Mouse (Mus musculus) heart, embryonic 14.5 days (tissue): ENCODE results near the gene Med10. TPM values are rescaled to one million over a fixed set of nuclear protein-coding genes. Genes with fewer than 3 reads are reported as not detected.

ENCODE experiments used
- ATAC-seq: fragments of 200-750 bp; cut with Nextera tagmentation; 2 replicates; pipeline ENCODE4 v1.8.0; 2017; ENCODE audit warnings: low read depth, moderate TSS enrichment; ENCODE audit not compliant: insufficient number of reproducible peaks, insufficient read depth, low FRiP score
- H3K27ac ChIP-seq, 2 experiments: fragments of 200-500 bp in 1 of 2; fragments of 300-500 bp in 1 of 2; sonication (generic) in 1 of 2; replicated peaks in 1 of 2; 2 replicates each; pipeline ENCODE4 v1.5.1; 2012 to 2014; ENCODE audit warnings: low read depth in 2 of 2, low read length in 2 of 2, control low read depth in 1 of 2, mild to moderate bottlenecking in 1 of 2, mixed read lengths in 1 of 2; ENCODE audit not compliant: control insufficient read depth in 1 of 2, insufficient read depth in 1 of 2
- H3K27me3 ChIP-seq: fragments of 300-500 bp; sonication (generic); 2 replicates; pipeline ENCODE4 v1.6.1; 2014; ENCODE audit warnings: mild to moderate bottlenecking, low read length, control low read depth; ENCODE audit not compliant: control insufficient read depth, insufficient read depth
- H3K36me3 ChIP-seq: fragments of 300-500 bp; sonication (generic); 2 replicates; pipeline ENCODE4 v1.6.1; 2014; ENCODE audit warnings: mild to moderate bottlenecking, control low read depth, low read length, mixed read lengths; ENCODE audit not compliant: control insufficient read depth, insufficient read depth
- H3K4me1 ChIP-seq, 2 experiments: fragments of 200-500 bp in 1 of 2; fragments of 300-500 bp in 1 of 2; sonication (generic) in 1 of 2; 2 replicates each; pipeline ENCODE4 v1.6.1; 2012 to 2014; ENCODE audit warnings: low read length in 2 of 2, control low read depth in 1 of 2, mixed read lengths in 1 of 2; ENCODE audit not compliant: control insufficient read depth in 2 of 2, insufficient read depth in 2 of 2
- H3K4me2 ChIP-seq: fragments of 300-500 bp; sonication (generic); 2 replicates; pipeline ENCODE4 v1.6.1; 2014; ENCODE audit warnings: mild to moderate bottlenecking, low read length
- H3K4me3 ChIP-seq, 2 experiments: fragments of 200-500 bp in 1 of 2; fragments of 300-500 bp in 1 of 2; sonication (generic) in 1 of 2; 2 replicates each; pipeline ENCODE4 v1.5.1; 2012 to 2014; ENCODE audit warnings: low read length in 2 of 2, mild to moderate bottlenecking in 2 of 2, control low read depth in 1 of 2, low read depth in 1 of 2, moderate library complexity in 1 of 2; ENCODE audit not compliant: control insufficient read depth in 1 of 2, insufficient read depth in 1 of 2
- H3K9ac ChIP-seq: fragments of 300-500 bp; sonication (generic); 2 replicates; pipeline ENCODE4 v1.6.1; 2014; ENCODE audit warnings: mild to moderate bottlenecking, low read length
- H3K9me3 ChIP-seq: fragments of 300-500 bp; sonication (generic); 2 replicates; pipeline ENCODE4 v1.6.1; 2016; ENCODE audit warnings: low read length, control low read depth; ENCODE audit not compliant: control insufficient read depth
- WGBS: fragments of 180-500 bp; shearing (Covaris S2); extraction: QIAGEN DNeasy Blood & Tissue Kit; methylation state at CpG from one replicate; pipeline ENCODE4 v1.1.7; 2014; 5-methylcytosine and 5-hydroxymethylcytosine counted together
- polyA plus RNA-seq: library from polyadenylated mRNA; unstranded; fragments of >200 nt; fragmentation: Nextera tagmentation; extraction: Ambion mirVana; gene quantifications from 2 replicates; pipeline ENCODE4 v1.2.1, GENCODE M21; 2014

The Med10 gene
- polyA plus RNA-seq, 1 experiment from 2014 or later: 104 TPM

- H3K4me2 ChIP-seq: no peak overlapping the region
- no peaks in the 10 kb centered on the region for H3K27me3 ChIP-seq
- ATAC-seq: no peak
- H3K4me3 ChIP-seq: no peak overlapping the region
- no peaks in the 10 kb centered on the region for H3K36me3 ChIP-seq
- H3K27ac ChIP-seq: no peak overlapping the region
- H3K9me3 ChIP-seq: no peaks in the 10 kb centered on the region
- H3K9ac ChIP-seq: no peak overlapping the region
- H3K4me1 ChIP-seq: no peaks in the 10 kb centered on the region
- 78% methylated on average over 9 of the region's 9 CpGs for WGBS
Observed at GRCm38 (mm10) chr13:69832578-69832977, 30.4 kb downstream of the Med10 start.

- H3K27ac ChIP-seq: no peak overlapping the region
- no peaks in the 10 kb centered on the region for H3K4me1 ChIP-seq
- no peaks in the 10 kb centered on the region for H3K36me3 ChIP-seq
- ATAC-seq: no peak
- H3K4me3 ChIP-seq: no peak overlapping the region
- H3K9me3 ChIP-seq: no peaks in the 10 kb centered on the region
- no peak overlapping the region for H3K4me2 ChIP-seq
- H3K9ac ChIP-seq: no peak overlapping the region
- 80% methylated on average over 11 of the region's 11 CpGs for WGBS
- no peaks in the 10 kb centered on the region for H3K27me3 ChIP-seq
Observed at GRCm38 (mm10) chr13:69833416-69833815, 31.2 kb downstream of the Med10 start.

GRCm38 (mm10) chr13:69845592-69845991 is 43.4 kb downstream of the Med10 start:
- no peak for ATAC-seq
- H3K9me3 ChIP-seq: no peaks in the 10 kb centered on the region
- whole genome bisulfite sequencing: 85% methylated on average over 1 of the region's 1 CpGs

GRCm38 (mm10) chr13:69849579-69849978 is 47.4 kb downstream of the Med10 start:
- Histone ChIP-seq H3K4me3 (no peak overlapping the region), H3K4me2 (no peak overlapping the region), H3K9ac (no peak overlapping the region), H3K36me3 (no peaks in the 10 kb centered on the region), H3K9me3 (no peaks in the 10 kb centered on the region), H3K27ac (no peak overlapping the region), H3K4me1 (no peaks in the 10 kb centered on the region), H3K27me3 (no peaks in the 10 kb centered on the region)
- no peak for ATAC-seq
- 80% methylated on average over 1 of the region's 1 CpGs for WGBS

More at GRCm38 (mm10) chr13:69845592-69845991, 43.4 kb downstream of the Med10 start:
- no peak overlapping the region for H3K4me2 ChIP-seq
- no peak overlapping the region for H3K27ac ChIP-seq
- no peak overlapping the region for H3K9ac ChIP-seq
- H3K4me3 ChIP-seq: no peak overlapping the region
- H3K4me1 ChIP-seq: no peaks in the 10 kb centered on the region
- H3K36me3 ChIP-seq: no peaks in the 10 kb centered on the region
- H3K27me3 ChIP-seq: no peaks in the 10 kb centered on the region

- no peaks in the 10 kb centered on the region for H3K4me1 ChIP-seq
- H3K27me3 ChIP-seq: no peaks in the 10 kb centered on the region
- H3K9me3 ChIP-seq: no peaks in the 10 kb centered on the region
- H3K4me3 ChIP-seq: no peak overlapping the region
- no peak overlapping the region for H3K4me2 ChIP-seq
- ATAC-seq: no peak
- WGBS: 61% methylated on average over 5 of the region's 5 CpGs
- H3K36me3 ChIP-seq: no peaks in the 10 kb centered on the region
- H3K27ac ChIP-seq: no peak overlapping the region
- no peak overlapping the region for H3K9ac ChIP-seq
Observed at GRCm38 (mm10) chr13:69852313-69852712, 50.1 kb downstream of the Med10 start.

- no peak overlapping the region for H3K4me3 ChIP-seq
- WGBS: 62% methylated on average over 5 of the region's 5 CpGs
- no peak overlapping the region for H3K4me2 ChIP-seq
- H3K4me1 ChIP-seq: no peaks in the 10 kb centered on the region
- no peak overlapping the region for H3K9ac ChIP-seq
- no peak overlapping the region for H3K27ac ChIP-seq
- no peak for ATAC-seq
- H3K27me3 ChIP-seq: no peaks in the 10 kb centered on the region
- no peaks in the 10 kb centered on the region for H3K36me3 ChIP-seq
- no peaks in the 10 kb centered on the region for H3K9me3 ChIP-seq
Observed at GRCm38 (mm10) chr13:69853425-69854043, 51.3 kb downstream of the Med10 start.

- Histone ChIP-seq H3K4me3 (no peak overlapping the region), H3K4me1 (no peaks in the 10 kb centered on the region), H3K36me3 (no peaks in the 10 kb centered on the region), H3K27me3 (no peaks in the 10 kb centered on the region), H3K27ac (no peak overlapping the region), H3K9me3 (no peaks in the 10 kb centered on the region), H3K9ac (no peak overlapping the region), H3K4me2 (no peak overlapping the region)
- WGBS: 86% methylated on average over 1 of the region's 1 CpGs
- ATAC-seq: no peak
Observed at GRCm38 (mm10) chr13:69855941-69856340, 53.7 kb downstream of the Med10 start.

- Histone ChIP-seq H3K9ac (no peak overlapping the region), H3K4me2 (no peak overlapping the region), H3K4me3 (no peak overlapping the region), H3K27me3 (no peaks in the 10 kb centered on the region), H3K9me3 (no peaks in the 10 kb centered on the region), H3K4me1 (no peaks in the 10 kb centered on the region), H3K27ac (no peak overlapping the region), H3K36me3 (no peaks in the 10 kb centered on the region)
- no peak for ATAC-seq
- WGBS: 94% methylated on average over 4 of the region's 4 CpGs
Observed at GRCm38 (mm10) chr13:69862276-69862675, 60.1 kb downstream of the Med10 start.
